Mouse (Mus musculus): ENCODE data around the gene Fzd5. TPM values are rescaled to one million over a fixed set of nuclear protein-coding genes. Genes with fewer than 3 reads are reported as not detected.

Fzd5 gene
- polyA plus RNA-seq, 1 experiment from 2014 or later = 1.9 TPM

DNA sequence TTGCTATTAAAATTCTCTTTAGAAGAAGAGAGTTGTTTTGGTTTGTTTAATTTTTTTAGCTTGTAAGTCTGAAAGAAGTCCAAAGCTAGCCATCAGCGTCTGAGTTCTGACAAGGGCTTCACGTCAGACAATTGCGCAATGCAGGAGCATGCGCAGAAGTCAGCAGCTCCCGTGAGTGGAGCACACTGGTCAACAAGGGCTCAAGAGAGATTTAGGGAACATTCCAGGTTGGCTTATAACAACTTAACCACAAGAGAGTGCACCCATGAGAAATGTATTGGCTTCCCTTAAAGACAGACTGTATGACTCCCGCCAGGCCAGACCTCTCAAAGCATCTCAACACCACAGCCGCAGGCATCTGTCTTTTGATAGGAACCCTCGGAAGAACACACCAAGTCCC lies 15.6 kb upstream of the Fzd5 start:
- no peaks in the 10 kb centered on the region for H3K36me3 ChIP-seq
- no peak overlapping the region for H3K9ac ChIP-seq
- 84% methylated on average over 8 of the region's 8 CpGs for WGBS
- no peak overlapping the region for H3K4me2 ChIP-seq
- no peak overlapping the region for H3K4me3 ChIP-seq
- H3K27ac ChIP-seq = no peak overlapping the region
- no peaks in the 10 kb centered on the region; the same call in 1 of the 2 replicates for H3K27me3 ChIP-seq
- no peaks in the 10 kb centered on the region for H3K9me3 ChIP-seq
- H3K4me1 ChIP-seq = peaks cover 6% of the 10 kb centered on the region; the same call in 1 of the 2 replicates
- no peak for ATAC-seq (ENCODE audit: insufficient number of reproducible peaks, low FRiP score, low TSS enrichment, low read depth)

GRCm38 (mm10) chr1:64744616-64745015 lies 7.1 kb upstream of the Fzd5 start:
- H3K27me3 ChIP-seq = peaks cover 3% of the 10 kb centered on the region
- H3K4me3 ChIP-seq = no peak overlapping the region
- H3K36me3 ChIP-seq = no peaks in the 10 kb centered on the region
- no peaks in the 10 kb centered on the region for H3K9me3 ChIP-seq
- H3K4me2 ChIP-seq = no peak overlapping the region
- ATAC-seq (ENCODE audit: insufficient number of reproducible peaks, low FRiP score, low TSS enrichment, low read depth) = no peak
- no peak overlapping the region for H3K27ac ChIP-seq
- H3K4me1 ChIP-seq = no peaks in the 10 kb centered on the region
- no peak overlapping the region for H3K9ac ChIP-seq

DNA sequence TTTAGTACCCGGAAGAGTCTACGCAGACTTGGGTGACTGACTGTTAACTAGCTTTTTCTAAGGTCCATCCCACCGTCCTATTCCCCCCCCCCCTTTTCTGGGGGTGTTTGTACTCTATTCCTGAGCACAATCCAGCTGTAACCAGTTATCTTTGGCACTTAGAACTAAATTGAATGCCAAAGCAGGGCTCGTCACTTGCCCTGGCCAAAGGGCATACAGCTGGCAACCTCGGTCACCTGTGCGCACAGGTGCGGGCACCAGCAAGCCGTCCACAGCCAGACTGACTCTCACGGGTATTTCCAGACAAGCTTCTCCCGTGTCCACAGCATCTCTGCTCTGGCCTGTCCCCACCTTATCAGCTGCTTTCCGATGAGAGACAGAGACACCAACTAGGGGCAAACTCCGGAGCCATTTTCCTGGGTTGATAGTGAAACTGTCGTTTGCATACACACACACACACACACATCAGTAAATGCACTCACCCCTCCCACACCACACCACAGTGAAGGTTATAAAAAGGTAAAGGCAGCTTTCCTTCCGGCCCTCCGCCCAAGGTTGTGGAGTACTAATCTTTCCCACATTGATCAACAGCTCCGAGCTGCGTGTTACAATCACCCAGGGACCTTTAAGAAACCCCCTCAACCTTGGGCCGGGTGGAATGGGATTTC lies 5.3 kb upstream of the Fzd5 start:
- Histone ChIP-seq H3K27me3 (peaks cover 5% of the 10 kb centered on the region), H3K9ac (no peak overlapping the region), H3K4me2 (no peak overlapping the region), H3K4me3 (no peak overlapping the region), H3K36me3 (no peaks in the 10 kb centered on the region), H3K27ac (no peak overlapping the region), H3K9me3 (no peaks in the 10 kb centered on the region), H3K4me1 (peaks cover 11% of the 10 kb centered on the region)
- no peak for ATAC-seq (ENCODE audit: insufficient number of reproducible peaks, low FRiP score, low TSS enrichment, low read depth)
- WGBS = 71% methylated on average over 18 of the region's 18 CpGs

- Histone ChIP-seq H3K9ac (no peak overlapping the region), H3K4me3 (peak overlapping the region; percentile 72), H3K36me3 (no peaks in the 10 kb centered on the region), H3K27me3 (peaks cover 26% of the 10 kb centered on the region), H3K4me2 (peak overlapping the region; percentile 79), H3K9me3 (no peaks in the 10 kb centered on the region), H3K4me1 (peaks cover 33% of the 10 kb centered on the region), H3K27ac (no peak overlapping the region)
- ATAC-seq (ENCODE audit: insufficient number of reproducible peaks, low FRiP score, low TSS enrichment, low read depth) = no peak
- WGBS = 1% methylated on average over 14 of the region's 14 CpGs
These were observed 1.1 kb upstream of the Fzd5 start for GRCm38 (mm10) chr1:64738661-64739082.

DNA sequence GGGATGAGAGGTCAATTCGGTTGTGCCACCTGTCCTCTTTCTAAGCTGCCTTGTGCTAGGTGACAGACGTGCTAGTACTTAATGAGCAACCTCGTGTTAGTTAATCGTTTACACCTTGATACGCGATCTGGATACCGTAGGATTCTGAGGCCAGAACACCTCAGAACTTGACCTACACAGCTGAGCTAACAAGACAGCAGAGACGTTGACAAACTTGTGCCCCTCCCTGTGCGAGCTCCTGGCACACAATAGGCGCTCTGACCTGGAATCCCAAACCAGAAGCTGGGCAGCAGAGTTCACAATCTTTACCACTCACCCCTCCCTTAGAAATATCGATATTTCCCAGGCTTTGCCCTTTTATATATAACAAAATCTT lies 617 bp upstream of the Fzd5 start:
- peaks cover 30% of the 10 kb centered on the region for H3K27me3 ChIP-seq
- peak overlapping the region; percentile 72 for H3K4me3 ChIP-seq
- peak overlapping the region; percentile 79 for H3K4me2 ChIP-seq
- WGBS = under 1% methylated on average over 11 of the region's 11 CpGs
- peaks cover 33% of the 10 kb centered on the region for H3K4me1 ChIP-seq
- no peak for ATAC-seq (ENCODE audit: insufficient number of reproducible peaks, low FRiP score, low TSS enrichment, low read depth)
- H3K9me3 ChIP-seq = no peaks in the 10 kb centered on the region
- 0 out of 2 replicates have a peak overlapping the region, but pooled peaks have one; percentile 10 for H3K9ac ChIP-seq
- H3K27ac ChIP-seq = no peak overlapping the region
- H3K36me3 ChIP-seq = no peaks in the 10 kb centered on the region

DNA sequence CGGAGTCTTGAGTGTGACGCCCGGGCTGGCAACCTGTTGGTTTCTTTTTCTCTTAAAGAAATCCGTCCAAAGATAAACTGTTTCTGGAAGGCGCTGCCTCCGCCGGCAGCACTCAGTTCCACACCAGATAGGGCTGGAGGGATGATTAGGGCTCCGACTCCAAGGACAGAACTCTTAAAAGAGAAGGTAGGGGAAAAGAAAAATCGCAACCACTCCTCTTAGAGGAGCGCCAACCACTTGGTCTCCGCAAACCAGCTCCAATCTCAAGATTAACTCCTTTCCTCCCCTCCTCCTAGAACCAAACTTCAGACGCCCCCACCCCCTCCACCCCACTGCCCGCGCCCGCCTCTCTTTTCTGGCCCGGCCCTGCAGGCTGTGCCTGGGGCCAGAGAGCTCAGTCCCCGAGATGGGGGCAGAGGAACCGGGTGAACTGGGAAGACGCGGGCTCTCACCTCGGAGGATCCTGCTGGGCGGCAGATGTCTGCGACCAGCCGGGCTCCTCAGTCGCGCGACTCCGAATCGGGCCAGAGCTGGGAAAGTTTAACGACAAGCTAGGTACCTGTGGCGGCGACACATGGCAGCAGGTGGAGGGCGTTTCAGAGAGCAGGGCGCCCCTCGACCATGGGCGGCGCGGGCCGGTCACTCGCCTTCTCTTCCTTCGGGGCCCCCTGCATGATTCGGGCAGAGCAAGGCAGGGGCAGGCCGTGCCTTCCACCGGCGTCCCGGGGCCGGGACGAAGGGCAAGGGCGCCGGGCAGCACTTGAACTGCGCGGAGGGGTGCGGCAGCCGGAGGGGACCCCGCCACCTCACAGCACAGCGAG lies 660 bp downstream of the Fzd5 start:
- H3K4me3 ChIP-seq = peak overlapping the region; percentile 72
- no peaks in the 10 kb centered on the region for H3K36me3 ChIP-seq
- peaks cover 33% of the 10 kb centered on the region for H3K4me1 ChIP-seq
- WGBS = under 1% methylated on average over 50 of the region's 56 CpGs
- H3K27me3 ChIP-seq = peaks cover 34% of the 10 kb centered on the region
- H3K9ac ChIP-seq = peak overlapping the region; percentile 56
- H3K27ac ChIP-seq = peak overlapping the region; percentile 76
- H3K4me2 ChIP-seq = peak overlapping the region; percentile 79
- ATAC-seq (ENCODE audit: insufficient number of reproducible peaks, low FRiP score, low TSS enrichment, low read depth) = no peak
- no peaks in the 10 kb centered on the region for H3K9me3 ChIP-seq

DNA sequence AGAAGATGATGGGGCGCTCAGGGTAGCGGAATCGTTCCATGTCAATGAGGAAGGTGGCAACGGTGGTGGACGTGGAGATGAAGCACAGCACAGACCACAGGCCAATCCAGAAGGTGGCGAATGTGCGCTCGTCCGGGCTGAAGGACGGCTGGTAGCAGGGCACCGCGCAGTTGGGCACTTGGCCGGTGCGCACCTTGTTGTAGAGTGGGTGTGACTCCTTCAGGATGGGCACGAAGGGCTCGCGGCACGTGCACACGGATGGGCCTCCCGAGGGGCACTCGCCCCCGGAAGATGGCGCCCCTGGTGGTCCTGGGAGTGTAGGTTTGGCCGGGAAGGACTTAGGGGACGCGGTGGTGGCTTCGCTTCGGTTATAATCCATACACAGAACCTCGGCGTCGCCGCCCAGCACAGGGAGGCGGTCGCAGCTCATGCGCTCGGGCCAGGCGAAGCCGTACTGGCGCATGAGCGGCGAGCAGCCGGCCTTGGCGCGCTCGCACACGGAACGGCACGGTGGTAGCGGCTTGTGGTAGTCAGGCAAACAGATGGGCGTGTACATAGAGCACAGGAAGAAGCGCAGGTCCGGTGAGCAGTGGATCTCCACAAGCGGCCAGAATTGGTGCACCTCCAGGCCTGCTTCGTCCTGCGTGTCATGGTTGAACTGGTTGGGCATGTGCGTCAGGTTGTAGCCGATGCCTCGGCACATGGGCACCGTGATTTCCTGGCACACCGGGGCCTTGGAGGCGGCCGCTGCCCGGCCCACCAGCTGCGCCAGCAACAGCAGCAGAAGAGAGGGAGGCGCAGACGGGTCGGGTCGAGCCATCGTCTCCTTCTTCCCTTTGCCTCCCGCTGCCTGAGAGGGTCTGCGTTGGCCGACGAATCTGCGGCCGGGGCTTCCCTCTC lies 1.5 kb downstream of the Fzd5 start:
- Histone ChIP-seq H3K4me1 (peaks cover 33% of the 10 kb centered on the region), H3K27ac (peak overlapping the region; percentile 76; the same call in 1 of the 2 replicates), H3K9me3 (no peaks in the 10 kb centered on the region), H3K27me3 (peaks cover 38% of the 10 kb centered on the region), H3K4me3 (peak overlapping the region; percentile 72), H3K9ac (peak overlapping the region; percentile 56), H3K36me3 (no peaks in the 10 kb centered on the region), H3K4me2 (peak overlapping the region; percentile 79)
- WGBS = 9% methylated on average over 75 of the region's 75 CpGs
- no peak for ATAC-seq (ENCODE audit: insufficient number of reproducible peaks, low FRiP score, low TSS enrichment, low read depth)

DNA sequence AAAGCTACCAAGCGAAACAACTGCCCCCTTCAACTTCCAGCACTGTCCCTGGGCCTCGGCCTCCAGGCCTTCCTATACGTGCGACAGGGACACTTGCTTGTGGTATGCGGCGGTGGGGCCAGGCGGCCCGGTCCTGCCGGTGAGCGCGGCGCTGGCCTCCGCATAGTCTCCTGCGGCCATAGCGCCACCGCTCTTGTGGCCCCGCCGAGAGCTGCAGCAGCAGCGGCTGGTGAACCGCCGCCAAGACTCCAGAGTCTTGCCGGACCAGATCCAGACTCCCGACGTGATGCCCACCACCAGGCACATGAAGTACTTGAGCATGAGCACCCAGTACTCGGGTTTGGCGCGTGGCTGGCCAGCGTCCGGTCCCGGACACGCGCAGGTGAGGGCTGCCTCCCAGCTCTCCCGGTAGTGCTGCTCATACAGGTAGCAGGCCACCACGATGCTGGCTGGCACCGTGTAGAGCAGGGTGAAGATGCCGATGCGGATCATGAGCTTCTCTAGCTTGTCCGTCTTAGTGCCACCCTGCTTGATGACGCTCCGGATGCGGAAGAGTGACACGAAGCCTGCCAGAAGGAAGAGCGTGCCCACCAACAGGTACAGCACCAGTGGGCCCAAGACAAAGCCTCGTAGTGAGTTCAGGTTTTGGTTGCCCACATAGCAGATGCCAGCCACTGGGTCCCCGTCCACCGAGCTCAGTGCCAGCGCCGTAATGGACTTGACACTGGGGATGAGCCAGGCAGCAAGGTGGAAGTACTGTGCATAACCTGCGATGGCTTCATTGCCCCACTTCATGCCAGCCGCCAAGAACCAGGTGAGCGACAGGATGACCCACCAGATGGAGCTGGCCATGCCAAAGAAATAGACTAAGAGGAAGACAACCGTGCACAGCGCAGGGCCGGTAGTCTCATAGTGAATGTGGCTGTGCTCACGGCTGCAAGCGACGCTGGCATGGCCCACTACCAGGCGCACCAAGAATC lies 2.5 kb downstream of the Fzd5 start:
- ATAC-seq (ENCODE audit: insufficient number of reproducible peaks, low FRiP score, low TSS enrichment, low read depth) = no peak
- Histone ChIP-seq H3K27ac (no peak overlapping the region), H3K9me3 (no peaks in the 10 kb centered on the region), H3K4me1 (peaks cover 33% of the 10 kb centered on the region), H3K4me2 (peak overlapping the region; percentile 79), H3K27me3 (peaks cover 38% of the 10 kb centered on the region), H3K9ac (no peak overlapping the region), H3K36me3 (no peaks in the 10 kb centered on the region; the same call in 1 of the 2 replicates), H3K4me3 (peak overlapping the region; percentile 72)
- 43% methylated on average over 58 of the region's 58 CpGs for WGBS

- Histone ChIP-seq H3K9me3 (no peaks in the 10 kb centered on the region), H3K27me3 (peaks cover 32% of the 10 kb centered on the region), H3K27ac (no peak overlapping the region), H3K9ac (no peak overlapping the region), H3K36me3 (no peaks in the 10 kb centered on the region; the same call in 1 of the 2 replicates), H3K4me1 (peaks cover 30% of the 10 kb centered on the region), H3K4me2 (no peak overlapping the region), H3K4me3 (no peak overlapping the region)
- no peak for ATAC-seq (ENCODE audit: insufficient number of reproducible peaks, low FRiP score, low TSS enrichment, low read depth)
- 44% methylated on average over 11 of the region's 11 CpGs for WGBS
These were observed 3.9 kb downstream of the Fzd5 start for GRCm38 (mm10) chr1:64733453-64734245.

GRCm38 (mm10) chr1:64732637-64733200 lies 4.8 kb downstream of the Fzd5 start:
- Histone ChIP-seq H3K9me3 (no peaks in the 10 kb centered on the region), H3K4me1 (peaks cover 22% of the 10 kb centered on the region), H3K4me3 (no peak overlapping the region), H3K27me3 (peaks cover 32% of the 10 kb centered on the region), H3K27ac (no peak overlapping the region), H3K4me2 (no peak overlapping the region), H3K36me3 (no peaks in the 10 kb centered on the region; the same call in 1 of the 2 replicates), H3K9ac (no peak overlapping the region)
- ATAC-seq (ENCODE audit: insufficient number of reproducible peaks, low FRiP score, low TSS enrichment, low read depth) = no peak
- WGBS = 62% methylated on average over 7 of the region's 7 CpGs

All from limb, embryonic 15.5 days (tissue).